Comparison of ENCODE assay signal across 12 mouse cellular contexts in the genomic region with DNA sequence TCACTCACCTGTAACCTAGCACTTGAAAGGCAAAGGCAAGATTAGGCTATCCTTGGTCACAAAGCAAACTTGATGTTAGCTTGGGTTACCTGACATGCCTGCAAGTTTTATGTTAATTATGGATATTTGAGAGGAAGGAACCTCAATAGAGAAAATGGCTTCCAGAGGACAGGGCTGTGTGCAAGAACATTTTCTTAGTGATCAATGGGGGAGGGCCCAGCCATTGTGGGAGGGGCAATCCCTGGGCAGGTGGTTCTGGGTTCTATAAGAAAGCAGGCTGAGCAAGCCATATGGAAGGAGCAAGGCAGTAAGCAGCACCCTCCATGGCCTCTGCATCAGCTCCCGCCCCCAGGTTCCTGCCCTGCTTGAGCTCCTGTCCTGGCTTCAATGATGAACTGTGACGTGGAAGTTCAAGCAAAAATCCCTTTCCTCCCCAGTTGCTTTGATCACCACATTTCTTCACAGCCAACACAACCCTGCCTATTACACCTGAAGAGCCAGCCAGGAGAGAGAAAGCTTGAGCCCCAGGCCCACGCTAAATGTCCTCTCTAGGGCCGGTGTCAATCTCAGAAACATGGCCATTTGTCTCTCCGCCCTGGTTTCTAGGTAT. TPM values are rescaled to one million over a fixed set of nuclear protein-coding genes. Genes with fewer than 3 reads are reported as not detected.
DNase-seq lines count a peak whose midpoint lies in the region; ATAC-seq and TF ChIP-seq lines count a peak whose summit lies in the region.
"Had no signal": no experiment of that assay in that cellular context is flagged by ENCODE, and none has a peak within 500 bp of the region (broad histone marks: within the 10 kb centered on the region; RNA-seq: fewer than 3 reads in every experiment).

No protein-coding gene starts in this region.

- DNase-seq in heart, postnatal 0 days (ENCODE audit: low spot score) = no peak
- DNase-seq in heart, adult 9 months (ENCODE audit: low spot score in 2 of 2) = no peak
- no peak for DNase-seq in embryonic facial prominence, embryonic 10.5 days (ENCODE audit: low spot score)
- no peak for DNase-seq in liver, embryonic 11.5 days (ENCODE audit: low spot score)
- DNase-seq in right cerebral cortex, postnatal 14 days = no peak
- no peak for DNase-seq in layer of hippocampus, adult 8-10 months (ENCODE audit: low spot score in 2 of 2)
- no peak for DNase-seq in frontal cortex, postnatal 25 days (ENCODE audit: low spot score in 2 of 2)
- DNase-seq: cerebellum, adult 11-12 months; retina, postnatal 1 day had no signal

- peak overlapping the region; percentile 78 for H3K27ac ChIP-seq in heart, postnatal 0 days (ENCODE audit: low read depth)
- H3K27ac ChIP-seq in embryonic facial prominence, embryonic 10.5 days (replicated peaks) = peak overlapping the region; percentile 69; the same call in 1 of the 2 replicates
- H3K27ac ChIP-seq in liver, embryonic 11.5 days (ENCODE audit: low read depth, low read length) = peak overlapping the region; percentile 42; the same call in 1 of the 2 replicates

- WGBS in heart, postnatal 0 days = 81% methylated on average over 5 of the region's 5 CpGs
- 89% methylated on average over 5 of the region's 5 CpGs for WGBS in embryonic facial prominence, embryonic 10.5 days
- WGBS in liver, embryonic 11.5 days = 83% methylated on average over 5 of the region's 5 CpGs

- ATAC-seq in heart, postnatal 0 days (ENCODE audit: insufficient read depth, low read depth) = no peak
- no peak for ATAC-seq in liver, embryonic 11.5 days (replicated peaks; ENCODE audit: low FRiP score)

- no peak for TF ChIP-seq EP300 in heart, postnatal 0 days (IDR thresholded peaks at IDR 0.05; ENCODE audit: low read depth)

- H3K9ac ChIP-seq in heart, postnatal 0 days (replicated peaks; ENCODE audit: low read depth, low read length) = no peak overlapping the region
- H3K9ac ChIP-seq in liver, embryonic 11.5 days (ENCODE audit: low read depth, low read length) = no peak overlapping the region

- H3K4me2 ChIP-seq in heart, postnatal 0 days (ENCODE audit: low read depth, low read length) = no peak overlapping the region
- H3K4me2 ChIP-seq in liver, embryonic 11.5 days = no peak overlapping the region

- no peaks in the 10 kb centered on the region for H3K27me3 ChIP-seq in heart, postnatal 0 days (ENCODE audit: control insufficient read depth, insufficient read depth, low read length)
- H3K27me3 ChIP-seq in E14TG2a.4 (ENCODE audit: insufficient read depth, low read length) = no peaks in the 10 kb centered on the region
- no peaks in the 10 kb centered on the region for H3K27me3 ChIP-seq in embryonic facial prominence, embryonic 10.5 days (replicated peaks; ENCODE audit: low read depth, poor library complexity, severe bottlenecking)
- H3K27me3 ChIP-seq in liver, embryonic 11.5 days (replicated peaks; ENCODE audit: control insufficient read depth, insufficient read depth, low read length) = no peaks in the 10 kb centered on the region
- H3K27me3 ChIP-seq: CH12.LX had no signal

- H3K36me3 ChIP-seq in heart, postnatal 0 days (replicated peaks; ENCODE audit: control insufficient read depth, insufficient read depth, low read length) = no peaks in the 10 kb centered on the region; the same call in 1 of the 2 replicates
- peaks cover 15% of the 10 kb centered on the region for H3K36me3 ChIP-seq in E14TG2a.4 (ENCODE audit: insufficient read depth, low read length)
- peaks cover 7% of the 10 kb centered on the region for H3K36me3 ChIP-seq in embryonic facial prominence, embryonic 10.5 days (replicated peaks)
- H3K36me3 ChIP-seq in liver, embryonic 11.5 days (ENCODE audit: control insufficient read depth, insufficient read depth, low read length) = no peaks in the 10 kb centered on the region

- H3K4me3 ChIP-seq in heart, postnatal 0 days (ENCODE audit: low read depth, low read length) = no peak overlapping the region
- H3K4me3 ChIP-seq in E14TG2a.4 (replicated peaks; ENCODE audit: low read length) = peak overlapping the region; percentile 26
- H3K4me3 ChIP-seq in embryonic facial prominence, embryonic 10.5 days = no peak overlapping the region
- H3K4me3 ChIP-seq in liver, embryonic 11.5 days (ENCODE audit: low read depth, low read length) = no peak overlapping the region
- H3K4me3 ChIP-seq: erythroblast, embryonic 14.5 days had no signal

- no peak for TF ChIP-seq CTCF in heart, postnatal 0 days (IDR thresholded peaks at IDR 0.05; ENCODE audit: low read depth)
- no peak for TF ChIP-seq CTCF in E14TG2a.4 (conservative IDR thresholded peaks at IDR 0.05; ENCODE audit: low read length)

- H3K4me1 ChIP-seq in heart, postnatal 0 days (ENCODE audit: control insufficient read depth, insufficient read depth) = peaks cover 43% of the 10 kb centered on the region
- peaks cover 82% of the 10 kb centered on the region for H3K4me1 ChIP-seq in E14TG2a.4 (replicated peaks; ENCODE audit: low read depth, low read length)
- H3K4me1 ChIP-seq in embryonic facial prominence, embryonic 10.5 days = peaks cover 68% of the 10 kb centered on the region
- H3K4me1 ChIP-seq in liver, embryonic 11.5 days (replicated peaks; ENCODE audit: control insufficient read depth, insufficient read depth, low read length) = peaks cover 37% of the 10 kb centered on the region

- no peaks in the 10 kb centered on the region for H3K9me3 ChIP-seq in heart, postnatal 0 days (replicated peaks; ENCODE audit: control insufficient read depth, low read length)
- H3K9me3 ChIP-seq in E14TG2a.4 (ENCODE audit: low read length) = no peaks in the 10 kb centered on the region
- no peaks in the 10 kb centered on the region for H3K9me3 ChIP-seq in embryonic facial prominence, embryonic 10.5 days
- no peaks in the 10 kb centered on the region for H3K9me3 ChIP-seq in liver, embryonic 11.5 days (ENCODE audit: control insufficient read depth, low read length)

RNA-seq across cellular contexts. Expression of a gene that starts 20.3 kb away (rescaled TPM):
- 78.2 and 93.4 TPM in 2 replicates for total RNA-seq in heart, postnatal 0 days (2014; rRNA removed; ENCODE audit: low replicate concordance)
- 40.0 and 46.6 TPM in 2 replicates for polyA plus RNA-seq in heart, postnatal 0 days (2015; fragmentation: Nextera tagmentation; extraction: Ambion mirVana)
- polyA plus RNA-seq in embryonic facial prominence, embryonic 10.5 days (2016; fragmentation: Nextera tagmentation; extraction: Ambion mirVana) = 178 and 198 TPM in 2 replicates
- 122 and 137 TPM in 2 replicates for polyA plus RNA-seq in liver, embryonic 11.5 days (2014; fragmentation: Nextera tagmentation; extraction: Ambion mirVana)
- total RNA-seq in layer of hippocampus, adult 8-10 months (2022) = 100 to 1,000 TPM in 1 of 4 experiments, 10 to 100 TPM in 3; 89.3 to 106 (median 94.0) TPM

RNA-seq across cellular contexts. Expression of a gene that starts 55.8 kb away (rescaled TPM):
- 1.6 and 5.0 TPM in 2 replicates for total RNA-seq in heart, postnatal 0 days (2014; rRNA removed; ENCODE audit: low replicate concordance)
- polyA plus RNA-seq in heart, postnatal 0 days (2015; fragmentation: Nextera tagmentation; extraction: Ambion mirVana) = 1.2 and 1.7 TPM in 2 replicates
- polyA plus RNA-seq in embryonic facial prominence, embryonic 10.5 days (2016; fragmentation: Nextera tagmentation; extraction: Ambion mirVana) = 0.58 and 0.83 TPM in 2 replicates
- polyA plus RNA-seq in liver, embryonic 11.5 days (2014; fragmentation: Nextera tagmentation; extraction: Ambion mirVana) = 17.1 and 17.8 TPM in 2 replicates
- total RNA-seq in layer of hippocampus, adult 8-10 months (2022) = 10 to 100 TPM; 27.3 to 84.9 (median 53.7) TPM
